Mouse (Mus musculus) cortical plate, adult 2 months (tissue): ENCODE measurements at regions not wholly inside any gene's neighbourhood (a gene's known extent, or its start where the extent isn't known, plus 50 kb on each side); places are given as distances from the start of the nearest gene placed in this dataset.

ENCODE experiments used
- CTCF ChIP-seq: fragments of 200-500 bp; IDR thresholded peaks from 2 replicates; pipeline ENCODE4 v1.5.1; 2011; ENCODE audit warnings: mild to moderate bottlenecking, control low read depth, low read length; ENCODE audit not compliant: insufficient read depth; ENCODE audit errors: extremely low read depth
- POLR2A ChIP-seq: fragments of 200-500 bp; IDR thresholded peaks from 2 replicates; pipeline ENCODE4 v1.6.1; 2011; ENCODE audit warnings: mild to moderate bottlenecking, low read length, control low read depth; ENCODE audit not compliant: insufficient read depth; ENCODE audit errors: extremely low read depth

- TF ChIP-seq CTCF, result no peak
- no peak for TF ChIP-seq POLR2A
Observed at GRCm38 (mm10) chr13:10970721-10971120, 610.1 kb upstream of the Chrm3 start.
